Mouse (Mus musculus) natural killer cell, adult 2 months (primary cell): ENCODE measurements around the gene Ubtd2.
"Not testable (repeated sequence)": the region's sequence is repeated elsewhere in the genome, so short reads cannot be mapped to it uniquely, and the experiment has no call there.

Experiments used
- DNase-seq, 2 experiments: peaks; one replicate each; pipeline ENCODE4 v3.0.0; 2022; ENCODE audit warnings: low spot score in 2 of 2

The Ubtd2 gene

GRCm38 (mm10) chr11:32464282-32464681 is 9.1 kb downstream of the Ubtd2 start:
- no peak for DNase-seq

GRCm38 (mm10) chr11:32471925-32472324 is 16.8 kb downstream of the Ubtd2 start:
- DNase-seq: no peak

DNA sequence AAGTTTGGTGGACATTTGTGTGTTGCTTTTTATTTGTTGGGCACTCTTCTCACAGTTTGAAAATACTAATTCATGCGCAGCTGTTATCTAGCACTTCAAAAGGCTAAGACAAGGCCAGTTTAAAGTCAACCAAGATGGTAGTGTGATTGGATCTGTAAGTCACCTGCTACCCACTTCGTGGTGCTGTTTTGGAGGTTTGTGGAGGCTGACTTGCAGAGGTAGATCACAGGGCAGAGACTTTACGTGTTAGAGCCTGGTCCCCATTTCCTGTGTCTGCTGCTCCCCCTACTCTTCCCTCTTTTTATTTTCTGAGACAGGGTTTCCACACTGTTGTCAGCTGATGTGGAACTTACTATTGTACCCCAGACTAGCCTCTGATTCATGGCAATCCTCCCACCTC is 19.6 kb downstream of the Ubtd2 start:
- DNase-seq: no peak

- no peak for DNase-seq
These were observed 20.5 kb downstream of the Ubtd2 start for GRCm38 (mm10) chr11:32475487-32476236.

- no peak for DNase-seq
These were observed 26.4 kb downstream of the Ubtd2 start for GRCm38 (mm10) chr11:32481525-32481924.

- no peak for DNase-seq
These were observed 30.1 kb downstream of the Ubtd2 start for GRCm38 (mm10) chr11:32485290-32485689.

DNA sequence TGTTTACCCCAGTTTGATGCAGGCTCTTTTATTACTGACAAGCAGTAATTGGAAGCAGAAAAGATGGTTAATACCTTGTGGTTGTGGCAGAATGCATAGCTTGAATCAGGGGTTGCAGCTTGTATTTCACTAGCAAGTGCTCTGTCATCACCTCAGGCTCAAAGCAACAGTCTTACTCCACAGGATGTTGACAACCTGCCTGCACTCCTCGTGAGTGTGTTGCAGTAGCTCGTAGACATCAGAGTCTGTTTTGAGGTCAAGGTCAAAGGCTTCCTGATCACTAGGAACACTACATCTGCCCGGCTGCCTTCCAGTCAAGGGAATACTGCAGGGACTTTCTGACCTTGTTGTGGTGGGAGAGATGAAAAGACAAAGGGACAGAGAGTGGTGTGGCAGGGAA is 31.5 kb downstream of the Ubtd2 start:
- DNase-seq: no peak

- DNase-seq: no peak
These were observed 32.3 kb downstream of the Ubtd2 start for GRCm38 (mm10) chr11:32487501-32487900.

GRCm38 (mm10) chr11:32488344-32488743 is 33.2 kb downstream of the Ubtd2 start:
- DNase-seq: no peak

- DNase-seq: peak; percentile 33 to 46
These were observed 33.9 kb downstream of the Ubtd2 start for GRCm38 (mm10) chr11:32488808-32489670.

DNA sequence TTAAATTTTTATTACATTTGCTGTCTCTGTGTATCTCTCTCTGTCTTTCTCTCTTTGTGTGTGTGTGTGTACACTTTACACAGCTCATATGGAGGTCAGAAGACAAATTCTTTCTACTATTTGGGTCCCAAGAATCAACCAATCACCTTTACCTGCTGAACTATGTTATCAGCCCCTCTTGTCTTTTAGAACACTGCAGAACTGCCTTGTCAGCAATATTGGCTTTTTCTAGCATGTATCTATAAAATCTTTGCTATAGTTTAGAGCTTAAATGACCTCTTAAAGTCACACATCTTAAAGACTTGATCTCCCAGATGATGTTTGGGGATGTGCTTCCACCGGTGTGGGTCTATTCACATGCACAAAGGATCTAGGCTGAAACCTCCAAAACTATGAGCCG is 35.9 kb downstream of the Ubtd2 start:
- DNase-seq: no peak

GRCm38 (mm10) chr11:32493312-32493711 is 38.1 kb downstream of the Ubtd2 start:
- no peak for DNase-seq

DNA sequence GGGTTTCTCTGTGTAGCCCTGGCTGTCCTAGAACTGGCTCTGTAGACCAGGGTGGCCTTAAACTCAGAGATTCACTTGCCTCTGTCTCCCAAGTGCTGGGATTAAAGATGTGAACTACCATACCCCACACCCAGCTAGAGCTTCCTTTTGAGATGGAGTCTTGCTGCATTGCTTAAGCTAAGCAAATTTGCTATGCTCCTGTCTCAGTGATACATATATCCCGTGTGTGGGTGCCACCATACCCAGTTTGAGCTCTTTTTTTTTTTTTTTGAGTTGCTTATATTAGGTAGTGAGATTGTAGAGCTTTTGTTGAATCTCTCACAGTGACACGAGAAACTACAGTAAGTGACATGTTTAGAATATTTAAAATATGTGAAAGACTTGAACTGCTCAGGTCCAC is 40.1 kb downstream of the Ubtd2 start:
- DNase-seq: no peak

GRCm38 (mm10) chr11:32498757-32499535 is 43.8 kb downstream of the Ubtd2 start:
- DNase-seq: no peak

- DNase-seq: no peak
These were observed 44.8 kb downstream of the Ubtd2 start for GRCm38 (mm10) chr11:32499931-32500330.

DNA sequence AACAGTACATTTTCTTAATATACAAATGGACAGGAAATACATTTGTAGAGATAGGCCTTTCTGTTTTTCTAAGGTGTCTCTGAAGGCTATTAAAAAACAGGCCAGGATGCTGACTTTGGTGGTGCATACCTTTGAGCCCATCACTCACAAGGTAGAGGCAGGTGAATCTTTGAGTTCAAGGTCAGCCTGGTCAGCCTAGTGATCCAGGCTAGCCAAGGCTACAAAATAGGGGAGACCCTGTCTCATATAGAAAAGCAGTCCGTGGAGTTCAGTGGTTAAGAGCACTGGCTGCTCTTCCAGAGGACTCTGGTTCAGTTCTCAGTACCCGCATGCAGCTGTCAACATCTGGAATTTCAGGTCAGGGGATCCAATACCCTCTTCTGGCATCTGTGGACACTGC is 48.5 kb downstream of the Ubtd2 start:
- DNase-seq: no peak

- no peak for DNase-seq
These were observed 50.0 kb downstream of the Ubtd2 start for GRCm38 (mm10) chr11:32505091-32505739.

GRCm38 (mm10) chr11:32510930-32511329 is 55.8 kb downstream of the Ubtd2 start:
- no peak for DNase-seq

- not testable (repeated sequence) for DNase-seq
These were observed 59.7 kb downstream of the Ubtd2 start for GRCm38 (mm10) chr11:32514853-32515252.

DNA sequence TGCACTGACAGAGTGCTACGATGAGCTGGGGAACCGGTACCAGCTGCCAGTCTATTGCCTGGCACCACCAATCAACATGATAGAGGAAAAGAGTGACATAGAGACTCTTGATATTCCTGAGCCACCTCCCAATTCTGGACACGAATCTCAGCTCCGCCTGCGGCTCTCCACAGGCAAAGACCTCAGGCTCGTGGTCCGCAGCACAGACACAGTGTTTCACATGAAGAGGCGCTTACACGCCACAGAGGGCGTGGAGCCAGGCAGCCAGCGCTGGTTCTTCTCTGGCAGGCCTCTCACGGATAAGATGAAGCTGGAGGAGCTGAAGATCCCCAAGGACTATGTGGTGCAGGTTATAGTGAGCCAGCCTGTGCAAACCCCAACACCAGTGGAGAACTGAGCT is 60.9 kb downstream of the Ubtd2 start:
- DNase-seq: no peak

DNA sequence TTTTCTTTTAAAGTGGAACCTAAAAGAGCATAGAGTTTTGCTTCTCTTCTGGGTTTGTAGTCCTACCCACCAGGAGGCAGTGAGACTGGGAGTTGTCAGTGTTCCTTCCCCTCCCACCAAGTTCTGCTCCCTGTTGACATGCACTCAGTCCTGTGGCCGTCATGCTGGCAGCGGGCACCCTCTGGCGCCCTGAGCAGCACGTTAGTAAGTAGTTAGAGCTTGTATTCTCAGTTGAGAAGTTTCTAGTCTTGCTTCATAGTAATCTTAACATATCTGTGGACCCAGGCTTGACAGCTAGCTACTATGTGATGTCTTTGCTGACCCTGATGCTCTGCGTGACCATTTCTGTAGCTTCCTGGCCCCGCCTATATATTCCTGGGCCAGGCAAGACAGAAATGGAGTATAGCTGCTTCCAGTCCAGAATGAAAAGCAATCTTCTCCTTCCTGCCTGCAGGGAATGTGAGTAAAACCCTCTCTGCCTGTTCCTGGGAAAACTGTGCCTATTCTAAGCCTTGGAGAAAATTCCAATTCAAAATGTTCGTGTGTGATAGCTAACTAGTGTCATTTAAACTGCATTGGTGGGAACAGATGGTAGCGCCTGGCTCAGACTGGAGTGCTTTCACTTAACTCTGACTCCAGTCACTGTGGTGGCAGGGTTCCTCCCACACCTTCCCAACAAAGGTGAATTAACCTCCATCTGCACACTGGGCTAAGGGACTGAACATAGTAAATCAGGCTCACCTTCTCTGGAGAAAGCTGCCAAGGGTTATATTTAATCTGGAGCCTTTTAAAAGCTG is 61.9 kb downstream of the Ubtd2 start:
- no peak for DNase-seq
